Mouse (Mus musculus) cerebellum, adult 11 months (tissue): ENCODE data around the gene Tgm6.

ENCODE experiments used
- DNase-seq: peaks from one replicate; pipeline ENCODE4 v3.0.0; 2022

Gene Tgm6

GRCm38 (mm10) chr2:130178706-130179506, 66.7 kb downstream of the Tgm6 start, which contains the start of gene Snrpb:
Gene Snrpb, minus strand, starts transcription at chr2:130179403.
- peak; percentile 81 for DNase-seq

- no peak for DNase-seq
Measured at GRCm38 (mm10) chr2:130179507-130180019, 67.3 kb downstream of the Tgm6 start.

GRCm38 (mm10) chr2:130188391-130188790, 76.2 kb downstream of the Tgm6 start:
- no peak for DNase-seq

GRCm38 (mm10) chr2:130194894-130195293, 82.7 kb downstream of the Tgm6 start, which contains the start of gene Tmc2:
Gene Tmc2, plus strand, starts transcription at chr2:130195194.
- DNase-seq = no peak

GRCm38 (mm10) chr2:130200961-130201360, 88.7 kb downstream of the Tgm6 start:
- no peak for DNase-seq
